Mouse (Mus musculus) duodenum, adult 2 months (tissue): Measurements from ENCODE around the gene Eya3. TPM values are rescaled to one million over a fixed set of nuclear protein-coding genes. Genes with fewer than 3 reads are reported as not detected.

Experiments
- polyA plus RNA-seq: library from polyadenylated mRNA; depleted of rRNA; stranded (reverse); fragments of >200 nt; gene quantifications from 2 replicates; pipeline ENCODE4 v1.2.3, GENCODE M21; 2012; ENCODE audit warnings: low replicate concordance; rRNA removed

Gene Eya3
- polyA plus RNA-seq = 11.1 and 11.6 TPM in 2 replicates

GRCm38 (mm10) chr4:132638461-132639190, at the start of gene Eya3:
Gene Eya3, plus strand, starts transcription at chr4:132638987.

GRCm38 (mm10) chr4:132732148-132732684, 93.4 kb downstream of the Eya3 start, which contains the start of gene Xkr8:
Gene Xkr8, minus strand, starts transcription at chr4:132732546.

GRCm38 (mm10) chr4:132756974-132757373, 118.2 kb downstream of the Eya3 start, which contains the start of gene Smpdl3b:
Gene Smpdl3b, minus strand, starts transcription at chr4:132757252.

GRCm38 (mm10) chr4:132767914-132768876, 129.4 kb downstream of the Eya3 start, which contains the start of gene Rpa2:
Gene Rpa2, plus strand, starts transcription at chr4:132768332.

Other genes with a start within 250 kb of the Eya3 start
- 9.4 and 15.7 TPM in 2 replicates for gene Phactr4, start 216.5 kb upstream of the Eya3 start, polyA plus RNA-seq
- gene Med18, start 175.1 kb upstream of the Eya3 start, polyA plus RNA-seq = 0.91 and 1.5 TPM in 2 replicates
- 6.8 and 7.7 TPM in 2 replicates for gene Sesn2, start 128.5 kb upstream of the Eya3 start, polyA plus RNA-seq
- 83.0 and 87.1 TPM in 2 replicates for gene Atpif1, start 105.3 kb upstream of the Eya3 start, polyA plus RNA-seq
- gene Dnajc8, start 103.4 kb upstream of the Eya3 start, polyA plus RNA-seq = 9.2 and 9.6 TPM in 2 replicates
- gene Ptafr, start 74.9 kb upstream of the Eya3 start, polyA plus RNA-seq = 2.0 and 3.9 TPM in 2 replicates
- 1.4 and 2.8 TPM in 2 replicates for gene Xkr8, start 93.6 kb downstream of the Eya3 start, polyA plus RNA-seq
- 73.6 and 133 TPM in 2 replicates for gene Smpdl3b, start 118.3 kb downstream of the Eya3 start, polyA plus RNA-seq
- gene Rpa2, start 129.3 kb downstream of the Eya3 start, polyA plus RNA-seq = 7.3 and 9.7 TPM in 2 replicates
- gene Themis2, start 157.4 kb downstream of the Eya3 start, polyA plus RNA-seq = 2.8 and 4.1 TPM in 2 replicates
- 13.6 and 14.7 TPM in 2 replicates for gene Ppp1r8, start 204.2 kb downstream of the Eya3 start, polyA plus RNA-seq
- gene Stx12, start 245.5 kb downstream of the Eya3 start, polyA plus RNA-seq = 12.5 and 15.2 TPM in 2 replicates